Mouse (Mus musculus): ENCODE results near the gene Kcnt1. TPM values are rescaled to one million over a fixed set of nuclear protein-coding genes. Genes with fewer than 3 reads are reported as not detected.
"Not testable (repeated sequence)": the region's sequence is repeated elsewhere in the genome, so short reads cannot be mapped to it uniquely, and the experiment has no call there.

Kcnt1 gene
- total RNA-seq (2015) (not detected in 2 replicates), total RNA-seq (2017) (not detected in 2 replicates)

DNA sequence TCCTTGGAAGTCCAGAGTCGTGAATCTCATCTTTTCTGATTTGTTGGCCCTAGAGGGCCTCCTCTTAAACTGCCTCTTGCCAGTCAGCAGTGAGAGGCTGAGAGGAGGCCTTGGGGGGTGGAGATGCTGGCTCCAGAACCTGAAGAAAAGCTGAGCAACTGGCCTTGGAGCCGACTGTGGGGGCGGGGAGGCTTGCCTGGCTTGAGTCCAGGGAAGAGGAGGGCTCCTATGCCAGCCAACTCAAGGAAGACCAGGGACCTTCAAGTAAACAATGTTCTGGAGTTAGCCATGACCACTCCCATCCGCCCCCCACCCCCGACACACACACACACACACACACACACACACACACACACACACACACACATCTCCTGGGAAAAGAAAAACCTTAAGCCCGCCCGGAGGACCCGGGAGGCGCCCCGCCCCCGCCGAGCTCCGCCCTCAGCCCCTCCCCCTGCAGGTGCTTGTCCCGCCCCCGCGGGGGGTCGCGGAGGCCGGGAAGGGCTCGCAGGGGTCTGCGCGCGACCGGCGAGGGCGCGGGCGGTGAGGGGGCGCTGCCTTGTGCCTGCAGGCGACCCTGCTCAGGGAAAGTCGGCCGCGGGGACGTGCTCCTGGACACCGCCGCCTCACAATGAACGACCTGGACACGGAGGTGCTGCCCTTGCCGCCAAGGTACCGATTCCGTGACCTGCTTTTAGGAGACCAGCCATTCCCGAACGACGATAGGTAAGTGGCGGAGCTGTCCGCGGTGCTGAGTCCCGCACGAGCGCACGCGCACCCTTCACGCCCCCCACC lies at the start of gene Kcnt1:
Gene Kcnt1, plus strand, starts transcription at position 398 of the 795 bp plus-strand sequence.
- ATAC-seq (replicated peaks; ENCODE audit: poor library complexity), result peak; percentile 31; the same call in 1 of the 2 replicates

DNA sequence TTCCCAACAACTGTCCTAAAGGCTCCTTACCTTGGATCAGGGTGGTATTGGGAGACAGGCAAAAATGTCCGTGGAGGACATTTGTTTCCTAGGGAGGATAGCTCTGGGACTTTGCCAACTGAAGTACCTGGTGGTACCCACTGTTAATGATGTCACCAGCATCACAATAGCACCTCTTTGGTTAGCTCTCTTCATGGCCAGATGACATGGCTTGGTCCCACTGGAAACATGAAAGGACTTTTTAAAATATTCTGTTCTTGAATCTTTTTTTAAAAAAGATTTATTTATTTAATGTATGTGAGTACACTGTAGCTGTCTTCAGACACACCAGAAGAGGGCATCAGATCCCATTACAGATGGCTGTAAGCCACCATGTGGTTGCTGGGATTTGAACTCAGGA lies 47.8 kb upstream of the Kcnt1 start, which contains the start of gene Glt6d1:
Gene Glt6d1, minus strand, starts transcription at position 101 of the 400 bp plus-strand sequence.
- ATAC-seq (replicated peaks; ENCODE audit: poor library complexity), result not testable (repeated sequence)

DNA sequence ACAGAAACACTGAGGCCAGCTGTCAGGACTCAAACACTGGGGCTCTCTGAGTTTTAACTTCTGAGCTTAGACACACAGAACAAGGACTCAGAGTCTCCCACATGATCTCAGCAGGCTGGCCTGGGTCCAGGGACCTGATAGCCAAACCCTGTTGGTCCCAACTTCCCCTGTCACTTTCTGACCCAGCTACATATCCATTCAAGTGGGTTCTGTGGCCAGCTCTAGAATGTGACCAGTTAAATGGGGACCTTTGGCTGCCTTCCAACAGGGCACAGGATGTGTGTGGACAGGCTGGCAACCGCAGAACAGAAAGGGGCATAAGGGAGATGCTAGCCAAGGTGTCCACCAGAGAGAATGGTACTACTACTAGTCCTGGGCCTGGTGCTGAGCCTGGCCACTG lies 40.7 kb upstream of the Kcnt1 start, which contains the start of gene Lcn9:
Gene Lcn9, plus strand, starts transcription at position 348 of the 400 bp plus-strand sequence.
- no peak for ATAC-seq (replicated peaks; ENCODE audit: poor library complexity)

DNA sequence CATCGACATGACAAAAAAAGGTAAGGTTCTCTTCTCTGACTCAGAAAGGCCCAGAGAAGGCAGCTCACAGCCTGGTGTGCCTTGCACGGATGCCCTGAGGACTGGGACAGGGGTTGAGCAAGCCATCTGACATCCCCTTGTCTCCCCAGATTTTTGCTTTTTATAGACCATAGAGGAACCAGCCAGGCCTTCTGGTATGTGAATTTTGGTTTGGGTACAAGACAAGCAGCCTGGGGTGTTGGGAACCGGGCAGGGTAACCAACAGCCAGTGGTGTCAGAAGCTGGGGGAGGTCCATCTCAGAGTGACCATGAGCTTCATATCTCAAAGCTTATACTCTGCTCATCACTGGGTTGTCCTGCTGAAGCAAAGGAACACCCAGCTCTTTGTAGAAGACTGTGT lies 38.8 kb upstream of the Kcnt1 start:
- ATAC-seq (replicated peaks; ENCODE audit: poor library complexity), result no peak

DNA sequence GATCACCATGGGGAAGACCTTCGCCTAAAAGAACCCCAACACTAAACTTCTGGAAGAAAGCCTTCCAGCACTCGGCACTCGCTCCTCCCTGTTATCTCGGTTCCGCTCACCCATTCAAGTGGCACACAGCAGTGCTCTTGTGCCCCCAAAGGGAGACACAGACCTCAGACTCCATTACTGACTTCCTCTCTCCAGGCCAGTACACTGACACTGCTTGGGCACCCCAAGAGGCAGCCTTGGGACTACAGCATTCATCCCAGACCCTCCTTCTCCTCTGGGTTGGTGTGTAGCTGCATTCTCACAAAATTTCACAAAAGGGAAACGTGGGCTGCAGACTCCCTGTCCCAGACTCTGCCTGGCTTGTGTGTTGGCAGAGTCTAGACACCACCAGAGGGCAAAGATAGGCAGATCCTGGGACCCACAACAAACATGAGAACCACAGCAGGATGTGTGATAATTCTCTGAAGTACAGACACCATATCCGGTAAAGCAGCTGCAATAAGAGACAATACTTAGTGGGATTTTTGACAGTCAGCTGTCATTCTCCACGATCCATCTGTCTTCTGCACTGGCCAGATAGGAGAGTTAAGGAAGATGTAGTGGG lies 35.1 kb upstream of the Kcnt1 start:
- peak; percentile 42 for ATAC-seq (replicated peaks; ENCODE audit: poor library complexity)

DNA sequence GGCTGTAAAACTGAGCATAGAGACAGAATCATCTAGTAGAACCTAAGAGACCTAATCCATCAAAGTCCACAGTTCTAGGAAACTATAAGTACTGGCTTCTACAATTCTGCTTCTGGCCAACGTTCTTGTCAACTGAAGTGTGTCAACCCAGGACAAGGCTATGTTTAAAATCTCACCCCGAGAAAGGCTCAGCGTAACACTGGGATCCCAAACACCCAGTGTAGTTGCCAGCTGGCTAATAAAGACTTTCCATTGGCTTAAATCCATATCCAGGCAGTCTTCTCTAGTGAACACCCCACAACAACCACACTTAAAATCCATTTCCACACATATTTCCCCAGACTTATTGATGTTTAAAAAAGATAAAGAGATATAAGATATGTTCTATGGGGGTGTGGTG lies 32.7 kb upstream of the Kcnt1 start:
- no peak for ATAC-seq (replicated peaks; ENCODE audit: poor library complexity)

DNA sequence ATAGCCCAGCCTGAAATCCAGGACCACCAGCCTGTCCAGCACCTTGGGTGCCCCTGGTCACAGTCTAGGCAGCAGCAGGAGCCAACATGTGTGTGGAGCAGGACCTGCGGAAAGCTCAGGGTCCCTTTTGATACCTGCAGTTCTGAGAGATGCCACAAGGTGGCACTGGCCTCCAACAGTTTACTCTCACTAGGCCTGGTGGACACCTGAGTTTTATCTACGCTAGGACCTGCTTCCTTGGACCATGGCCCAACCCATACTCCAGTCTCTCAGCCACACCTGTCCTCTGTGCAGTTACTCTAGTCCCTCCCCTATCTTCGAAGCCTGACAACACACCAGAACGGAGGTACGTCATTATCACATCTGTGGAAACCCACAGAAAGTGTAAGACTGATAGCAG lies 27.2 kb upstream of the Kcnt1 start:
- peak; percentile 91 for ATAC-seq (replicated peaks; ENCODE audit: poor library complexity)

DNA sequence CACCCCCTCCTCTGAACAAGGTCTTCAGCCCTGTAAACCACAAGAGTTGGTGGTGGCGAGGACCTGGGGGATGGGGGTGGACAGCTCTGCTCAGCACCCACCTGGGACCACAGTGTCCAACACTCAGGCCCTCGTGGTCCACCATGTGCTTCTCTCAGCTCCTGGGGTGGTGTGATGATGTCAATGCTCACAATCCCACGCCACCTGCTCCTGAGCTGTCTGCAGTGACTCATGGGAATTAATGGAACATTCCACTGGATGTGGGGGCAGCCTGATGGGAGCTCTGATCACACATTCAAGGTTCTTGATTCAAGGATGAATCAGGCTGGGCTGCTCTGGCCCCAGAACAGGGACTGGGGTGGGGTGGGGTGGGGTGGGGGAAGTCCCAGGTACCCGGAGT lies 21.4 kb upstream of the Kcnt1 start:
- no peak for ATAC-seq (replicated peaks; ENCODE audit: poor library complexity)

DNA sequence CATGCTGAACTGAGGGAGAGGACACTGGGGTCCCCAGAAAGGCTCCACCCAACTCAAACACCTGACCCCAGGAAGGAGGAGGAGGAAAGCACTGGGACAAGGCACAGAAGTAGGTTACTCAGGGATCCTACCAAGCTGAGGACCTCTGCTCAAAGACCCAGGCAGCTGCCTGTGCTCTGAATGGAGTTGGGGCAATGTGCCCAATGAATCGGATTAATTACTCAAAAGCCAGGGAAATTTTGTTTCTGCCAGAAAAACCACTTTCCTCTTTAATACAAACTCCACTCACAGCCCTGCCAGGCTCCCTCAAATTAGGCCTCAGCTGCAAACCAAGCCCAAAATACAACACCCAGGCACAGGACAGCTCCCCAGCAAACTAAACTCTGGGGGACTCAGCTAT lies 20.8 kb upstream of the Kcnt1 start:
- ATAC-seq (replicated peaks; ENCODE audit: poor library complexity), result no peak

DNA sequence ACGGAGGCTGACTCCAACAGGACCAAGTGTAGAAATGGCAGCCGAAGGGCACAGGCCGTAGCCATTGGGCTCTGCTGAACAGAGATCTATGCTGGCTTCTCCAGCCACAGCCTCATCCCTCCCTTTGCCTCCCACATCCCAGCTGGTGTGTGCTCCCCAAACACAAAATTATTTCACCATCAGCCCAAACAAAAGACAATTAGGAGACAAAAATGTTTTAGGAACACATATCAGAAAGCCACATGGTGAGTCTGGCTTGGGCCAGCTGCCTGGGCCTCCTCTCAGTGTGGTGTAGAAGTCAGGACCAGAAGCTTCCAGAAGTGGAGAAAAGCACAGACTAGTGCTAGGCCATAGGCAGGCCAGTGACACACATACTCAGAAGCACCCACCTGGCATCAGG lies 19.4 kb upstream of the Kcnt1 start:
- no peak for ATAC-seq (replicated peaks; ENCODE audit: poor library complexity)

DNA sequence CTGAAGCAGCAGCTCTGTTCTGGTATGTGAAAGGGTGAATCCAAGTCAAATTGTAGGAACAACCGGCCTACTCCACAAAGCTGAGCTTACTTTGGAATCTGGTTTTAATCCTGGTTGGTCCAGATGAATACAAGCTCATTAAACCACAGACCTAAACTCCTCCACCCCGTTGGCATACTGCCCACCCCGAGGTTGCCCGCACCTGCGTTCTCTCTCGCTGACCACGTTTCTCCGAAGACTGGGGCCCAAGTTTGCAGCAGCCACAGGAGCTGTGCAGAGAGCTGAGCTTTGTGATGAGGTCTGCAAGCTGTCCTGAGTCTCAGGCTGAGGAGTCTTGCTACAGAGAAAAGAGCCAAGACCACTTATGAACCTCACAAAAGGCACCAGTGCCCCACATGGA lies 17.0 kb upstream of the Kcnt1 start:
- ATAC-seq (replicated peaks; ENCODE audit: poor library complexity), result no peak

DNA sequence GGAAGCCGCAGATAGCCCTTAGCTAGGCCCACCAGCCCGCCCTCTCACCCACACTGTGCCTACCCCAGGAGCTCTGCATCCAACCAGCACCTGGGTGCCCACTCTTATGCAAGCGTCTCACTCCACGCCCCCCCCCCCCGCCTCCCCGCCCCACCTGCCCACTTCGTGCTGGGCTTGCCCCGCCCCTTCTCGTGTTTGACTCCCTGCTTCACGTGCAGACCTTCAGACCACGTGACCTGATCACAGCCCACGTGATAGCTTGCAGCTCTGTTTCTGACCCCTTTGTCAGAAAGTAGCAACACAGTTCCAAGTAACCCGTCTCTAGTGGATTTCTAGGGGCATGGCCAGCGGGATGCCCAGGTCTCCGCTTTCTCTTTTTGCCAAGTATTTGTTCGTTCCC lies 16.3 kb upstream of the Kcnt1 start, which contains the start of gene Sohlh1:
Gene Sohlh1, minus strand, starts transcription at position 23 of the 400 bp plus-strand sequence.
- ATAC-seq (replicated peaks; ENCODE audit: poor library complexity), result no peak

DNA sequence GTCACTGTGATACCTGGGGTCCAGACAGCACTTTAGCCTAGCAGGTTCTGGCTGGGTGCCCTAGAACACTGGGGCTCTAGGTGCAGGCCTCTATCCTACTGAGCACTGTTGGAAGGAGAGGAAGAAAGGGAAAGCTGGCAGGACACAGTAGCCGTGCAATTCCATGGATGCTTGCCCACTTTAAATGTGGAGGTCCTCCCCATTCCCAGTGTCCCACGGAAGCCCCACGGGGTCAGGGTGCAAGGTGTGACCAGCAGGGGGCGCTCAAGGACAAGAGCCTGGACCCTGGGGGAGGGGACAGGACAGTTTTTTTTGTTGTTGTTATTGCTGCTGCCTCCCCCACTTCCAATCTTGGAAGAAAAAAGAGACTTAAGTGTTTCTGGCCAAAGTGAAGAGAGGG lies 13.2 kb upstream of the Kcnt1 start:
- peak; percentile 64 for ATAC-seq (replicated peaks; ENCODE audit: poor library complexity)

DNA sequence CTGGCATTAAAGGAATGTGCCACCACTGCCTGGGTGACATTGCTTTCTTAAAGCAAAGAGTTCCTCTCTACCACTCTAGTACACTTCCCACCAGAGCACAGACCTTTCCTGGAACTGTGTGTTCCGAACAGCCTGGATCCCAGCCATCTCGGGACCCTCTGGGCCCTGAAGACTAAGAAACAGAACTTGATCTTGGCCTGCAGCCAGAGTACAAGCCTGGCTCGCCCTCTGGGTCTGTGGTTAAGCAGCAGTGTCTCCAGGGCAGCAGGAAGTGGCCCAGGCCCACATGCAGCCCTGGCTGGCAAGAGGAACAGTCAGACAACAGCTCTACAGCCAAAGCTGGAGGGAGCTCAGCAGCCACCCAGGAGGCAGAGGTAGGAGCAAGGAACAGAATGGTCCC lies 10.9 kb upstream of the Kcnt1 start:
- peak; percentile 86 for ATAC-seq (replicated peaks; ENCODE audit: poor library complexity)

DNA sequence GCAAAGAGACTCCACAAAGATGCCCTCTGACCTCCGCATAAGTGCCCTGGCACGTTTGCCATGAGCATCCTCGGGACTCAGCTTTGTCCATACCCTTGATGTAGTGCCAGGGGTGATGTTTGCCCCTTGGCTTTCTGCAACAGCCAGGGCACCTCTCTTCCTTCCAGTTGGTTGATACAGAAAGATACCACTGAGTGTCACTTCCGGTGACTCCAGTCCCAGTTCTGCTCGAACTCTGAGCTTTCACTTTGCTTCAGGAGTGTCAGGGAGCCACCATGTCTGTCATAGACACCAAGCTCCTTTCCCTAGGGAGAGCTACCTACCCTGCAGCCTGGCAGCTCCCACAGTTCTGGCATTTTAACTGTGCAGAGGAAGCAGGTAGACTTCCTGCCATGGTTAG lies 9.5 kb upstream of the Kcnt1 start:
- ATAC-seq (replicated peaks; ENCODE audit: poor library complexity), result no peak

DNA sequence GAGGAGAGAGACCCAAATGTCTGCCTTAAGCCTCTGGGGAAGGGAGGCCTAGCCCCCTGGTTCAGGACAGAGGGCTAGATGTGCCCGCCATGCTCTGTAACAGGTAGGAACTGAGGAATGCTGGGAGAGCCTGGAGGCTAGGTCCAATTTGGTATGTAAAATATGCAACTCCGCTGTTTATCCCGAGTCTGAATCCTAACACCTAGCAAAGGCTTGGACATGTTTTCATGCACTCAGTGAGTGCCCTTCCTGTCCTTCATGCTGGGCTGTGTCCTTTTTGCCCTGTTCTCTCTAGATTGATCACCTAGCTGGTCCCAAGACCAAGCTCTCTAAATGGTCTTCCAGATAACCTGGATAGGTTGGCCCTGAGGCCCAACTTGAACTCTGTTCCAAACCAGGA lies 3.6 kb upstream of the Kcnt1 start:
- no peak for ATAC-seq (replicated peaks; ENCODE audit: poor library complexity)

DNA sequence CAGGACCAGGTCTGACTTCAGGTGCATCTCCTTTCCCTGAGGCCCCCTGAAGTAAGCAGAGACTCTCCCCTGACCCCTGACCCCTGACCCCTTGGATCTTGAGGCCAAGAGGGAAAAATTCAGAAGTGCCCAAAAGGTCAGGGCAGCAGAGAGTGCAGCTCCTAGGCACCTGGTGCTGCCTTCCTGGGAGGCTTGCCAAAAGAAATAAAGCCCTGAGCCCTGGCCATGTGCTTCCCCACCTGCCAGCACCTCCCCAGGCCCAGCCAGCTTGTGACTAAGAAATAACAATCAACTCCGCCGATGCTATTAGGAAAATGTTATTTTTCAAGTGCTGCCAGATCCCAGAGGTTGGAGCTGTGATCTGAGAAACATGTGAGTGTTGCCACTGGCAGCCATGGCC lies 1.5 kb upstream of the Kcnt1 start:
- ATAC-seq (replicated peaks; ENCODE audit: poor library complexity), result no peak

DNA sequence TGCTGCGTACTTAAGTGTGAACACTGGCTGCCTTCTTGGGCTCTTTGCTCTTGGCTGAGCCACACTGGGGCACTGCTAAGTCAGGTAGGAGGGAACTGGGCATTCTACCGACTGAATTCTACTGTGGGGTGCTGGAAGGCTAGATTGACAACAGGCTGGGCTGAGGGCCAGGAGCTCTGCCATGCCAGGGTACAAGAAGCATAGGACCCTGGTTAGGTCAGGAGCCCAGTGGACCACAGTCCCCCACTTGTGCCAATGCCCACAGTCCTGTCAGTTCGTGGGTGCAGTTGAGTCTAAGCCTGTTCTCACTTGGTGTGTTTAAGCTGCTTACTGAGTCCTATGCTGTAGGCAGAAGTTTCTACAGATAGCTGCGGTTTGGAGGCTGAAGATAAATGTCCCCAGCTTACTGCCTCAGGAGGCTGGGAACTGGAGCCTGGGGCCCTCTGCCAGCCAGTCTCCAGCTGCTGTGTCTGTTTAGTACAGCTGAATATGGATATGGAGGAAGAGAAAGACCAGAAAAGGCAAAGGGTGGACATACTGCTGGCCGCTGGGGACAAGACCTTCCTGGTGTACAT lies 751 bp upstream of the Kcnt1 start:
- no peak for ATAC-seq (replicated peaks; ENCODE audit: poor library complexity)

DNA sequence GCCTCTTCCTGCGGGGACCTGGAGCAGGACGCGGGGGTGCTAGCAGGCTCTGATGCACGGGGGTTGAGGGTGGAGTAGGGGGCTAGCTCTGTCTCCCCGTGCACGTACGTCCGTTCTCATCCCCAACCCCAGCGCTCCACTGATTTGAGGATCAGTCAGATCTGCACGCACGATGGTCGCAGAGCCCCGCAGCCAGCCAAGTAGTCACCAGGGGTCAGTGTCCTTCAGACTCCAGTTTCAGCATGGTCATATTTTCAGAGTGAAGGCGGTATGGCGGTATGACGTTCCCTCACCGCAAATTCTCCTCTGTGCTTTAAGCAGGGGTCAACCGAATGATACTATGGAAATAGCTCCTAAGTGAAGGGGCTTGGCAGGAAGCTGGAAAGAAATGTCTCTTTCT lies 696 bp downstream of the Kcnt1 start:
- no peak for ATAC-seq (replicated peaks; ENCODE audit: poor library complexity)

DNA sequence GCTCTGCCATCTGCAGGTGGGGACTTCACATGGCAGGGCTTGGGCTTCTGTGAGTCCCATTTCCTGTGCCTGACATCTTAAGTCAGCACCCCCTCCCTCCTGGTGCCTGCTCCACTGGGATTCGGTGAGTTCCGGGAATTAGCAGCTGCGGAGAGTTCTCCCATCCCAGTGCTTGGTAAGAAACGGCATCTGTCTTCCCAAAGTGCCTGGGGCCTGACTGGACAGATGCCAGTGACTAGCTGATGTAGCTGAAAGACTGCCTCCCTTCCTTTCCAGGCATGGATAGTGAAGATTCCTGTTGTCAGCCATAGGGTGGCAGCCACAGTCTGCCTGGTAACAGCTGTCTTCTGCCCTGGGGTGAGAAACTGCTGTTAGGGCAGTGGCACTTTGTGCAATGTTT lies 1.9 kb downstream of the Kcnt1 start:
- no peak for ATAC-seq (replicated peaks; ENCODE audit: poor library complexity)

DNA sequence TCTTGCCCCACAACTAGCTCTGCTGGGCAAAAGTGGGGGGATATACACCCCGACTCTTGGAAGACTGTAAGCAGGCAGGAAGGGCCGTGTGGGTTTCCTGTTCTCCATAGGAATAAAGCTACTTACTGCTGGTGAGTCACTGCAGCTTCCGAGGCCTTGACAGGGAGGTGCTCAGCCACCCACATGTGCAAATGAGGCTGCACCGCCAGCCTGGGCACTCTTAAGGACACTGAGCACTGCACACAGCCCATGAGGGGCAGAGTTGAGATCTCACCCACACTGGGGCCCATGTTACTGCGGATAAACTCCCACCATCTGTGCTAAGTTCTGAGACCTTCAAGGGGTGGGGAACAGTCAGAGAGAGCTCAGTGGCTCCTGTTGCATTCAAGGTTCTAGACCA lies 3.1 kb downstream of the Kcnt1 start:
- no peak for ATAC-seq (replicated peaks; ENCODE audit: poor library complexity)

DNA sequence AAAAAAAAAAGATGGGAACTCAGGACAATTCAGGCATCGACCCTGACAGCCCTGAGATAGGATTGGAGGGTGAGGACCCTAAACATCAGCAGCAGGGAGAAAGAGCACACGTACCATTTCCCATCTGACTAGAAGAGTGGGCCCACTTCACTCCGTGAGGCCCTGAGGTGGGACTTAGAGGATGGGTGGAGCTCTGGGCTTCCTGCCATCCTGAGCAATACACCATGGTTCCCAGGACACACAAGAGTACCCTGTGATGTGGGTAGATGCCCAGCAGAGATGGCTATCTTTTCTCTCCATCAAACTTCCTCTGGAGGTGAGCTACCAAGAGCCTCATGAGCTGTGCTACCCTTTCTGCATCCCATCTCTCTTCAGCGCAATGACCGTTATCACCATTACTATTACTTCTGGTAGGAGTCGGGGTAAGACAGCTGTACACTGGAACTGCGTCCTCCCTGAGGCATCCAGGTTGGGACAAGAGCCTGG lies 13.8 kb downstream of the Kcnt1 start:
- no peak for ATAC-seq (replicated peaks; ENCODE audit: poor library complexity)
